Mouse (Mus musculus) macrophage (primary cell): ENCODE results near the gene Gorasp1. TPM values are rescaled to one million over a fixed set of nuclear protein-coding genes. Genes with fewer than 3 reads are reported as not detected.

ENCODE experiments used
- H3K27ac ChIP-seq: fragments of 350-480 bp; formaldehyde crosslinking; 2 replicates; pipeline ENCODE4 v1.9.0; 2021
- H3K36me3 ChIP-seq: fragments of 350-480 bp; formaldehyde crosslinking; 2 replicates; pipeline ENCODE4 v1.9.0; 2021; ENCODE audit errors: inconsistent target
- H3K4me3 ChIP-seq: fragments of 350-480 bp; formaldehyde crosslinking; 2 replicates; pipeline ENCODE4 v1.9.0; 2021; ENCODE audit errors: inconsistent target
- H3K79me2 ChIP-seq: fragments of 350-480 bp; formaldehyde crosslinking; 2 replicates; pipeline ENCODE4 v1.9.0; 2021; ENCODE audit errors: inconsistent target
- WGBS: methylation state at CpG from one replicate; pipeline ENCODE4 v1.1.7; 2026; ENCODE audit warnings: inconsistent platforms; ENCODE audit not compliant: missing documents; 5-methylcytosine and 5-hydroxymethylcytosine counted together
- polyA plus RNA-seq: library from polyadenylated mRNA; stranded (reverse); fragments of 250-400 nt; gene quantifications from 3 replicates; pipeline ENCODE4 v1.2.4, GENCODE M21; 2018; ENCODE audit warnings: inconsistent platforms

The Gorasp1 gene
- polyA plus RNA-seq, 1 experiment from 2014 or later, result 5.6 TPM

GRCm38 (mm10) chr9:119977557-119978060 is 40.2 kb upstream of the Gorasp1 start:
- no peak overlapping the region; the same call in 1 of the 2 replicates for H3K4me3 ChIP-seq
- peaks cover 75% of the 10 kb centered on the region for H3K79me2 ChIP-seq
- 4% methylated on average over 3 of the region's 5 CpGs for WGBS
- H3K36me3 ChIP-seq, result peaks cover 30% of the 10 kb centered on the region
- peak overlapping the region; percentile 41 for H3K27ac ChIP-seq

GRCm38 (mm10) chr9:119976704-119977556 is 39.6 kb upstream of the Gorasp1 start:
- WGBS, result 6% methylated on average over 14 of the region's 17 CpGs
- H3K36me3 ChIP-seq, result peaks cover 36% of the 10 kb centered on the region
- H3K79me2 ChIP-seq, result peaks cover 69% of the 10 kb centered on the region
- peak overlapping the region; percentile 21 for H3K4me3 ChIP-seq
- H3K27ac ChIP-seq, result peak overlapping the region; percentile 41

GRCm38 (mm10) chr9:119975286-119975685 is 37.9 kb upstream of the Gorasp1 start:
- H3K27ac ChIP-seq, result no peak overlapping the region
- no peak overlapping the region for H3K4me3 ChIP-seq
- H3K36me3 ChIP-seq, result peaks cover 44% of the 10 kb centered on the region
- WGBS, result 93% methylated on average over 4 of the region's 4 CpGs
- peaks cover 52% of the 10 kb centered on the region for H3K79me2 ChIP-seq

GRCm38 (mm10) chr9:119974609-119975008 is 37.2 kb upstream of the Gorasp1 start:
- WGBS, result 89% methylated on average over 5 of the region's 5 CpGs
- no peak overlapping the region for H3K4me3 ChIP-seq
- peaks cover 44% of the 10 kb centered on the region for H3K36me3 ChIP-seq
- H3K79me2 ChIP-seq, result peaks cover 45% of the 10 kb centered on the region
- H3K27ac ChIP-seq, result no peak overlapping the region

- peaks cover 44% of the 10 kb centered on the region for H3K36me3 ChIP-seq
- H3K4me3 ChIP-seq, result no peak overlapping the region
- WGBS, result 94% methylated on average over 27 of the region's 27 CpGs
- H3K79me2 ChIP-seq, result peaks cover 39% of the 10 kb centered on the region
- no peak overlapping the region for H3K27ac ChIP-seq
Observed at GRCm38 (mm10) chr9:119973869-119974520, 36.6 kb upstream of the Gorasp1 start.

GRCm38 (mm10) chr9:119973281-119973680 is 35.9 kb upstream of the Gorasp1 start:
- H3K27ac ChIP-seq, result no peak overlapping the region
- peaks cover 44% of the 10 kb centered on the region for H3K36me3 ChIP-seq
- peaks cover 32% of the 10 kb centered on the region for H3K79me2 ChIP-seq
- 95% methylated on average over 22 of the region's 23 CpGs for WGBS
- H3K4me3 ChIP-seq, result no peak overlapping the region

GRCm38 (mm10) chr9:119972582-119972981 is 35.2 kb upstream of the Gorasp1 start:
- Histone ChIP-seq H3K4me3 (no peak overlapping the region), H3K27ac (no peak overlapping the region), H3K79me2 (peaks cover 25% of the 10 kb centered on the region; the same call in 1 of the 2 replicates), H3K36me3 (peaks cover 44% of the 10 kb centered on the region)
- WGBS, result 94% methylated on average over 12 of the region's 12 CpGs

GRCm38 (mm10) chr9:119972166-119972565 is 34.8 kb upstream of the Gorasp1 start:
- Histone ChIP-seq H3K36me3 (peaks cover 44% of the 10 kb centered on the region), H3K27ac (no peak overlapping the region), H3K79me2 (peaks cover 21% of the 10 kb centered on the region; the same call in 1 of the 2 replicates), H3K4me3 (no peak overlapping the region)
- 94% methylated on average over 10 of the region's 10 CpGs for WGBS

- 82% methylated on average over 7 of the region's 7 CpGs for WGBS
- Histone ChIP-seq H3K36me3 (peaks cover 44% of the 10 kb centered on the region), H3K27ac (no peak overlapping the region), H3K79me2 (peaks cover 9% of the 10 kb centered on the region; the same call in 1 of the 2 replicates), H3K4me3 (no peak overlapping the region)
Observed at GRCm38 (mm10) chr9:119970763-119971656, 33.6 kb upstream of the Gorasp1 start.

GRCm38 (mm10) chr9:119970221-119970620 is 32.9 kb upstream of the Gorasp1 start:
- H3K36me3 ChIP-seq, result peaks cover 41% of the 10 kb centered on the region
- 65% methylated on average over 6 of the region's 6 CpGs for WGBS
- peaks cover 2% of the 10 kb centered on the region; the same call in 1 of the 2 replicates for H3K79me2 ChIP-seq
- no peak overlapping the region for H3K4me3 ChIP-seq
- H3K27ac ChIP-seq, result no peak overlapping the region

GRCm38 (mm10) chr9:119969811-119970210 is 32.4 kb upstream of the Gorasp1 start:
- 92% methylated on average over 7 of the region's 7 CpGs for WGBS
- H3K27ac ChIP-seq, result no peak overlapping the region

GRCm38 (mm10) chr9:119966221-119966910 is 29.0 kb upstream of the Gorasp1 start:
- no peak overlapping the region for H3K4me3 ChIP-seq
- 95% methylated on average over 26 of the region's 26 CpGs for WGBS
- H3K27ac ChIP-seq, result no peak overlapping the region
- H3K36me3 ChIP-seq, result 0 out of 2 replicates have a peak, but pooled peaks cover 2% of the 10 kb centered on the region
- no peaks in the 10 kb centered on the region for H3K79me2 ChIP-seq

More at GRCm38 (mm10) chr9:119969811-119970210, 32.4 kb upstream of the Gorasp1 start:
- Histone ChIP-seq H3K4me3 (no peak overlapping the region), H3K36me3 (peaks cover 37% of the 10 kb centered on the region), H3K79me2 (no peaks in the 10 kb centered on the region)

GRCm38 (mm10) chr9:119965186-119965585 is 27.8 kb upstream of the Gorasp1 start:
- Histone ChIP-seq H3K36me3 (no peaks in the 10 kb centered on the region), H3K79me2 (no peaks in the 10 kb centered on the region), H3K27ac (no peak overlapping the region), H3K4me3 (no peak overlapping the region)
- WGBS, result 80% methylated on average over 3 of the region's 3 CpGs
